Mouse (Mus musculus) MEL (cell line): Measurements from ENCODE around the gene Sf1. TPM values are rescaled to one million over a fixed set of nuclear protein-coding genes. Genes with fewer than 3 reads are reported as not detected.

Experiments used
- DNase-seq: peaks from one replicate; pipeline ENCODE4 v3.0.0; 2011; ENCODE audit warnings: low read depth, low spot score
- H3K27ac ChIP-seq: 2 replicates; pipeline ENCODE4 v1.5.1; 2012; ENCODE audit warnings: low read depth, mild to moderate bottlenecking, control low read depth, low read length, moderate library complexity; ENCODE audit not compliant: control insufficient read depth
- H3K27me3 ChIP-seq, 2 experiments: fragments of 150-350 bp in 1 of 2; sonication (generic) in 1 of 2; 2 replicates each; pipeline ENCODE4 v1.6.1; 2012; ENCODE audit warnings: low read length in 2 of 2, mild to moderate bottlenecking in 2 of 2, improper control_type of control experiment in 1 of 2, moderate library complexity in 1 of 2; ENCODE audit not compliant: insufficient read depth in 2 of 2, control insufficient read depth in 1 of 2
- H3K36me3 ChIP-seq, 2 experiments: 2 replicates each; pipeline ENCODE4 v1.6.1; 2012 to 2014; ENCODE audit warnings: low read length in 2 of 2, improper control_type of control experiment in 1 of 2, inconsistent platforms in 1 of 2, mild to moderate bottlenecking in 1 of 2; ENCODE audit not compliant: insufficient read depth in 2 of 2, control insufficient read depth in 1 of 2
- H3K4me1 ChIP-seq, 2 experiments: fragments of 150-350 bp in 1 of 2; sonication (generic) in 1 of 2; 2 replicates each; pipeline ENCODE4 v1.6.1; 2012; ENCODE audit warnings: low read length in 2 of 2, improper control_type of control experiment in 1 of 2, mild to moderate bottlenecking in 1 of 2; ENCODE audit not compliant: insufficient read depth in 2 of 2, control insufficient read depth in 1 of 2
- H3K4me3 ChIP-seq, 2 experiments: fragments of 150-350 bp in 1 of 2; sonication (generic) in 1 of 2; 2 replicates each; pipeline ENCODE4 v1.5.1; 2012; ENCODE audit warnings: low read depth in 2 of 2, low read length in 2 of 2, mild to moderate bottlenecking in 2 of 2, moderate library complexity in 2 of 2, control low read depth in 1 of 2, improper control_type of control experiment in 1 of 2; ENCODE audit not compliant: control insufficient read depth in 1 of 2, insufficient read depth in 1 of 2
- H3K79me2 ChIP-seq: 2 replicates; pipeline ENCODE4 v1.6.1; 2012; ENCODE audit warnings: mild to moderate bottlenecking, low read length, moderate library complexity; ENCODE audit not compliant: control insufficient read depth, poor library complexity, insufficient read depth
- H3K9ac ChIP-seq: 2 replicates; pipeline ENCODE4 v1.6.1; 2012; ENCODE audit warnings: low read depth, mild to moderate bottlenecking, control low read depth, low read length, moderate library complexity; ENCODE audit not compliant: control insufficient read depth, poor library complexity, severe bottlenecking
- H3K9me3 ChIP-seq: fragments of 150-350 bp; sonication (generic); replicated peaks from 2 replicates; pipeline ENCODE4 v1.6.1; 2012; ENCODE audit warnings: mild to moderate bottlenecking, low read length, improper control_type of control experiment, moderate library complexity; ENCODE audit not compliant: insufficient read depth
- CHD2 ChIP-seq: IDR thresholded peaks from 2 replicates; pipeline ENCODE4 v1.6.1; 2011; ENCODE audit warnings: low read length, improper control_type of control experiment
- CTCF ChIP-seq, 3 experiments: IDR thresholded peaks in 2 of 3; conservative IDR thresholded peaks in 1 of 3; 2 replicates each; pipeline ENCODE4 v1.5.1; 2011 to 2012; ENCODE audit warnings: low read length in 3 of 3, low read depth in 2 of 3, mild to moderate bottlenecking in 2 of 3, improper control_type of control experiment in 1 of 3, inconsistent platforms in 1 of 3, mixed read lengths in 1 of 3, moderate library complexity in 1 of 3; ENCODE audit not compliant: control insufficient read depth in 1 of 3, insufficient read depth in 1 of 3, poor library complexity in 1 of 3, severe bottlenecking in 1 of 3
- ELF1 ChIP-seq: IDR thresholded peaks from 2 replicates; pipeline ENCODE4 v1.6.1; 2014; ENCODE audit warnings: low read depth, mild to moderate bottlenecking, inconsistent platforms, low read length, improper control_type of control experiment, moderate library complexity
- EP300 ChIP-seq, 2 experiments: IDR thresholded peaks; 2 replicates each; pipeline ENCODE4 v1.6.1; 2011; ENCODE audit warnings: improper control_type of control experiment in 2 of 2, low read length in 2 of 2, low read depth in 1 of 2, mild to moderate bottlenecking in 1 of 2
- GABPA ChIP-seq: IDR thresholded peaks from 2 replicates; pipeline ENCODE4 v1.6.1; 2012; ENCODE audit warnings: low read depth, mild to moderate bottlenecking, inconsistent platforms, low read length, improper control_type of control experiment, moderate library complexity
- GATA1 ChIP-seq: IDR thresholded peaks from 2 replicates; pipeline ENCODE4 v1.6.1; 2011; ENCODE audit warnings: low read depth, low read length, improper control_type of control experiment
- KAT2A ChIP-seq: conservative IDR thresholded peaks from 2 replicates; pipeline ENCODE4 v1.6.1; 2012; ENCODE audit warnings: low read depth, low read length, improper control_type of control experiment, inconsistent platforms
- MAFK ChIP-seq: IDR thresholded peaks from 2 replicates; pipeline ENCODE4 v1.6.1; 2011; ENCODE audit warnings: low read depth, mild to moderate bottlenecking, low read length, improper control_type of control experiment, borderline replicate concordance
- MAZ ChIP-seq: IDR thresholded peaks from 2 replicates; pipeline ENCODE4 v1.6.1; 2012; ENCODE audit warnings: low read depth, mild to moderate bottlenecking, inconsistent platforms, low read length, improper control_type of control experiment
- MEF2A ChIP-seq: IDR thresholded peaks from 2 replicates; pipeline ENCODE4 v1.6.1; 2014; ENCODE audit warnings: low read depth, mild to moderate bottlenecking, inconsistent platforms, low read length, improper control_type of control experiment; ENCODE audit not compliant: poor library complexity, insufficient replicate concordance, severe bottlenecking; ENCODE audit errors: extremely low read depth
- MYB ChIP-seq: IDR thresholded peaks from 2 replicates; pipeline ENCODE4 v1.6.1; 2011; ENCODE audit warnings: mild to moderate bottlenecking, low read depth, low read length, improper control_type of control experiment
- MYC ChIP-seq: IDR thresholded peaks from 2 replicates; pipeline ENCODE4 v1.6.1; 2011; ENCODE audit warnings: low read depth, mild to moderate bottlenecking, low read length, improper control_type of control experiment, moderate library complexity
- NELFE ChIP-seq: IDR thresholded peaks from 2 replicates; pipeline ENCODE4 v1.6.1; 2011; ENCODE audit warnings: low read depth, low read length, improper control_type of control experiment
- NRF1 ChIP-seq: IDR thresholded peaks from 2 replicates; pipeline ENCODE4 v1.6.1; 2014; ENCODE audit warnings: low read depth, mild to moderate bottlenecking, inconsistent platforms, low read length, improper control_type of control experiment, moderate library complexity; ENCODE audit not compliant: poor library complexity, insufficient read depth, severe bottlenecking
- POLR2A ChIP-seq, 2 experiments: IDR thresholded peaks; 2 replicates each; pipeline ENCODE4 v1.6.1; 2011 to 2012; ENCODE audit warnings: low read length in 2 of 2, mild to moderate bottlenecking in 2 of 2, control low read depth in 1 of 2, improper control_type of control experiment in 1 of 2, low read depth in 1 of 2, moderate library complexity in 1 of 2; ENCODE audit not compliant: control insufficient read depth in 1 of 2, insufficient read depth in 1 of 2, poor library complexity in 1 of 2
- POLR2AphosphoS2 ChIP-seq: IDR thresholded peaks from 2 replicates; pipeline ENCODE4 v1.6.1; 2011; ENCODE audit warnings: low read length, improper control_type of control experiment
- RAD21 ChIP-seq: IDR thresholded peaks from 2 replicates; pipeline ENCODE4 v1.6.1; 2011; ENCODE audit warnings: mild to moderate bottlenecking, low read depth, low read length, improper control_type of control experiment
- RCOR1 ChIP-seq: IDR thresholded peaks from 2 replicates; pipeline ENCODE4 v1.6.1; 2012; ENCODE audit warnings: low read depth, mild to moderate bottlenecking, inconsistent platforms, low read length, improper control_type of control experiment
- TAL1 ChIP-seq: IDR thresholded peaks from 2 replicates; pipeline ENCODE4 v1.6.1; 2012; ENCODE audit warnings: mild to moderate bottlenecking, inconsistent platforms, low read length, moderate library complexity, mixed read lengths
- UBTF ChIP-seq: IDR thresholded peaks from 2 replicates; pipeline ENCODE4 v1.6.1; 2012; ENCODE audit warnings: low read depth, mild to moderate bottlenecking, inconsistent platforms, low read length, improper control_type of control experiment, moderate library complexity, borderline replicate concordance; ENCODE audit not compliant: insufficient read depth
- USF1 ChIP-seq: IDR thresholded peaks from 2 replicates; pipeline ENCODE4 v1.6.1; 2014; ENCODE audit warnings: low read depth, mild to moderate bottlenecking, inconsistent platforms, low read length, improper control_type of control experiment, moderate library complexity
- USF2 ChIP-seq, 2 experiments: IDR thresholded peaks; 2 replicates each; pipeline ENCODE4 v1.6.1; 2011 to 2012; ENCODE audit warnings: improper control_type of control experiment in 2 of 2, low read length in 2 of 2, borderline replicate concordance in 1 of 2, inconsistent platforms in 1 of 2, low read depth in 1 of 2, mild to moderate bottlenecking in 1 of 2; ENCODE audit not compliant: insufficient read depth in 1 of 2
- ZC3H11A ChIP-seq: IDR thresholded peaks from 2 replicates; pipeline ENCODE4 v1.6.1; 2012; ENCODE audit warnings: low read depth, mild to moderate bottlenecking, inconsistent platforms, low read length, improper control_type of control experiment
- ZMIZ1 ChIP-seq: IDR thresholded peaks from 2 replicates; pipeline ENCODE4 v1.6.1; 2012; ENCODE audit warnings: low read depth, mild to moderate bottlenecking, inconsistent platforms, low read length, improper control_type of control experiment, moderate library complexity
- polyA plus RNA-seq, 2 experiments: library from polyadenylated mRNA; stranded (reverse) in 1 of 2; unstranded in 1 of 2; fragments of >175 nt in 1 of 2; fragments of >200 nt in 1 of 2; gene quantifications; 2 replicates each; pipeline versions ENCODE4 v1.2.1 to v1.2.4; 2012; ENCODE audit warnings: low replicate concordance in 2 of 2, low read depth in 1 of 2; ENCODE audit not compliant: insufficient read length in 2 of 2, insufficient read depth in 1 of 2, missing spikeins in 1 of 2
- total RNA-seq: library from RNA; depleted of rRNA; stranded (reverse); fragments of 300-350 nt; gene quantifications from 2 replicates; pipeline ENCODE4 v1.2.3, GENCODE M21; 2012

Gene Sf1
- total and polyA plus RNA-seq, 3 experiments, result 65.7 to 245 (median 211) TPM

GRCm38 (mm10) chr19:6420481-6421210 is 57.2 kb downstream of the Sf1 start:
- Histone ChIP-seq H3K27me3 (no peaks in the 10 kb centered on the region), H3K9me3 (no peaks in the 10 kb centered on the region), H3K79me2 (no peaks in the 10 kb centered on the region), H3K4me1 (no peaks in the 10 kb centered on the region), H3K36me3 (no peaks in the 10 kb centered on the region), H3K27ac (no peak overlapping the region), H3K4me3 (no peak overlapping the region), H3K9ac (no peak overlapping the region)
- TF ChIP-seq USF2 (IDR thresholded peaks at IDR 0.05; ENCODE audit: borderline replicate concordance in 1 of 2, insufficient read depth in 1 of 2, low read depth in 1 of 2, low read length in 2 of 2), result no peak
- TF ChIP-seq MYB, result no peak
- no peak for TF ChIP-seq ZMIZ1
- no peak for TF ChIP-seq GABPA
- no peak for TF ChIP-seq ZC3H11A
- no peak for TF ChIP-seq GATA1
- TF ChIP-seq RCOR1, result no peak
- no peak for TF ChIP-seq CTCF (IDR thresholded peaks at IDR 0.05 in 2 of 3, conservative IDR thresholded peaks at IDR 0.05 in 1 of 3; ENCODE audit: control insufficient read depth in 1 of 3, insufficient read depth in 1 of 3, low read depth in 2 of 3, low read length in 3 of 3, poor library complexity in 1 of 3, severe bottlenecking in 1 of 3)
- TF ChIP-seq POLR2A (IDR thresholded peaks at IDR 0.05; ENCODE audit: control insufficient read depth in 1 of 2, insufficient read depth in 1 of 2, low read depth in 1 of 2, low read length in 2 of 2, poor library complexity in 1 of 2), result no peak
- TF ChIP-seq NRF1, result no peak
- no peak for TF ChIP-seq RAD21
- TF ChIP-seq POLR2AphosphoS2, result no peak
- TF ChIP-seq CHD2, result no peak
- TF ChIP-seq MAFK, result no peak
- TF ChIP-seq UBTF, result no peak
- no peak for TF ChIP-seq EP300 (IDR thresholded peaks at IDR 0.05; ENCODE audit: low read depth in 1 of 2, low read length in 2 of 2)
- no peak for TF ChIP-seq MYC
- TF ChIP-seq MAZ, result no peak
- no peak for DNase-seq

DNA sequence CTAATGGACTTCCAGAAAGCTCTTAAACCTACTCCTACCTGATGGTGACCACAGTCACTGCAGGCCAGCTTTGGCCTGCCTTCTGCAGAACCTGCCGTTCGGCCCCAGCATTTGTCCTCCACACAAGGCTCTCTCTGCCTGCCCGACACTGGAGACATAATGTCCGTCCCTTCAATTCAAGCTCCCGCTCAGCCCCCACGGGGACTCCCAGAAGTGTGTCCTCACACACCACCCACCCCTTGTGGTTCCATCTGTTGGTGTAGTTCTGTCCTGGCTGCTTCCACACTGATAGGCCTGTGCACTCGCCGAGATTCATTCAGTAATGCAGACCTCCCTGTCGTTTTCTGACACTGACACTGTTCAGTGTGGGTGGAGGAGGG is 57.7 kb downstream of the Sf1 start:
- TF ChIP-seq KAT2A (no peak), ZMIZ1 (no peak), NRF1 (no peak), POLR2A (IDR thresholded peaks at IDR 0.05; ENCODE audit: control insufficient read depth in 1 of 2, insufficient read depth in 1 of 2, low read depth in 1 of 2, low read length in 2 of 2, poor library complexity in 1 of 2) (no peak), NELFE (no peak), GABPA (no peak), MEF2A (no peak), CTCF (IDR thresholded peaks at IDR 0.05 in 2 of 3, conservative IDR thresholded peaks at IDR 0.05 in 1 of 3; ENCODE audit: control insufficient read depth in 1 of 3, insufficient read depth in 1 of 3, low read depth in 2 of 3, low read length in 3 of 3, poor library complexity in 1 of 3, severe bottlenecking in 1 of 3) (no peak), ELF1 (no peak), USF2 (IDR thresholded peaks at IDR 0.05; ENCODE audit: borderline replicate concordance in 1 of 2, insufficient read depth in 1 of 2, low read depth in 1 of 2, low read length in 2 of 2) (no peak), TAL1 (no peak), USF1 (no peak), CHD2 (no peak), GATA1 (no peak)
- H3K79me2 ChIP-seq, result no peaks in the 10 kb centered on the region
- no peak overlapping the region for H3K27ac ChIP-seq
- H3K4me3 ChIP-seq, result no peak overlapping the region
- no peaks in the 10 kb centered on the region for H3K27me3 ChIP-seq
- no peak for DNase-seq
- H3K9me3 ChIP-seq, result no peaks in the 10 kb centered on the region
- H3K9ac ChIP-seq, result no peak overlapping the region
- H3K4me1 ChIP-seq, result no peaks in the 10 kb centered on the region
- H3K36me3 ChIP-seq, result no peaks in the 10 kb centered on the region
